Mouse (Mus musculus) cerebellum, adult 2 months (tissue): ENCODE results near the gene Ccdc57. TPM values are rescaled to one million over a fixed set of nuclear protein-coding genes. Genes with fewer than 3 reads are reported as not detected.
"Not testable (repeated sequence)": the region's sequence is repeated elsewhere in the genome, so short reads cannot be mapped to it uniquely, and the experiment has no call there.

Experiments used
- DNase-seq, 2 experiments: peaks; one replicate each; pipeline ENCODE4 v3.0.0; 2021
- H3K27ac ChIP-seq: fragments of 200-500 bp; 2 replicates; pipeline ENCODE4 v1.5.1; 2012; ENCODE audit warnings: low read length, control low read depth, inconsistent platforms; ENCODE audit not compliant: insufficient read depth
- H3K27me3 ChIP-seq: fragments of 200-500 bp; 2 replicates; pipeline ENCODE4 v1.6.1; 2012; ENCODE audit warnings: inconsistent platforms, mild to moderate bottlenecking, low read length, moderate library complexity; ENCODE audit not compliant: control insufficient read depth, insufficient read depth
- H3K4me1 ChIP-seq: fragments of 200-500 bp; 2 replicates; pipeline ENCODE4 v1.6.1; 2011; ENCODE audit warnings: low read length; ENCODE audit not compliant: control insufficient read depth, insufficient read depth
- H3K4me3 ChIP-seq: fragments of 200-500 bp; replicated peaks from 2 replicates; pipeline ENCODE3; 2011; ENCODE audit warnings: mild to moderate bottlenecking, low read depth, low read length, control low read depth; ENCODE audit not compliant: insufficient read depth
- CTCF ChIP-seq: fragments of 200-500 bp; IDR thresholded peaks from 2 replicates; pipeline ENCODE4 v1.5.1; 2011; ENCODE audit warnings: low read depth, mild to moderate bottlenecking, control low read depth, low read length, moderate library complexity, borderline replicate concordance; ENCODE audit not compliant: insufficient read depth
- POLR2A ChIP-seq: fragments of 200-500 bp; IDR thresholded peaks from 2 replicates; pipeline ENCODE4 v1.6.1; 2011; ENCODE audit warnings: low read length, control low read depth, borderline replicate concordance; ENCODE audit not compliant: insufficient read depth
- WGBS: fragments of 180-500 bp; shearing (Covaris S2); methylation state at CpG from one replicate; pipeline ENCODE4 v1.1.7; 2018; 5-methylcytosine and 5-hydroxymethylcytosine counted together
- polyA plus RNA-seq: library from polyadenylated mRNA; depleted of rRNA; stranded (reverse); fragments of >200 nt; gene quantifications from 2 replicates; pipeline ENCODE4 v1.2.3, GENCODE M21; 2012

Ccdc57 gene
- polyA plus RNA-seq, 1 experiment = 4.4 TPM

DNA sequence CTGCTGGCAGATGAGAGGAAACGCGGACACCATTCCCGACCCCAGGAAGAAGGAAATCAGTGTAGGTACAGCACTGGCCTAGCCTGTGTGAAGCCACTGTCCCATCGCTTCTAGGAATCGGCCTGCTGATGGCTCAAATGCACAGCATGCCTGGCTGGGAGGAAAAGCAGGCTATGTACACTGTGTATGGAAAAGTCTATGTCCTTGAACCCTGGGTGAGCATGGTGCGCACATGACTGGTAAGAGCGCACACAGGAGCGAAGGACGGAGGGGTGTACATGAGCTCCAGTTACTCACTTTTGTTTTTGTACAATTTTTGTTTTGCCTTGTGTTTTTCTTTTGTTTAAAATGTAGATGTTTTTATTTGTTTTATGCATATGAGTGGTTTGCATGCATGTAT lies 61.2 kb downstream of the Ccdc57 start:
- Histone ChIP-seq H3K27me3 (no peaks in the 10 kb centered on the region), H3K4me3 (no peak overlapping the region), H3K27ac (no peak overlapping the region), H3K4me1 (no peaks in the 10 kb centered on the region)
- no peak for DNase-seq
- 98% methylated on average over 9 of the region's 9 CpGs for WGBS
- no peak for TF ChIP-seq CTCF
- no peak for TF ChIP-seq POLR2A

DNA sequence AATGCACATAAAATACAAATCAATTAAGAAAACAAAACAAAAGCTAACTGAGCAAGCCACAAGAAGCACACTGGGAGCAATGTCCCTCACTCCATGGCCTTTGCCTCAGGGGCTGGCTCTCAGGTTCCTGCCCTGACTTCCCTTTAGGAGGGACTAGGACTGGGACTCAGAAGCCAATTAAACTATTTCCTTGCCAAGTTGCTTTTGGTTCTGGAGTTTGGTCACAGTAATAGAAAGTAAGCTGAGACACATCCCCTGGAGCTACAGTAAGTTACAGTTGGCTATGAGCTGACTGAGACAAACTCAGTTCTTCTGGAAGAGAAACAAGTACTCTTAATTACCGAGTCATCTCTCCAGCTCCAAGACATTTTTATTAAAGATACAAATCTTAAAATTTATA lies 66.9 kb downstream of the Ccdc57 start:
- Histone ChIP-seq H3K27me3 (no peaks in the 10 kb centered on the region), H3K27ac (no peak overlapping the region), H3K4me3 (no peak overlapping the region), H3K4me1 (no peaks in the 10 kb centered on the region)
- TF ChIP-seq CTCF = no peak
- DNase-seq = no peak
- 97% methylated on average over 1 of the region's 1 CpGs for WGBS

GRCm38 (mm10) chr11:120862819-120863218 lies 69.9 kb downstream of the Ccdc57 start:
- Histone ChIP-seq H3K4me3 (no peak overlapping the region), H3K4me1 (no peaks in the 10 kb centered on the region), H3K27ac (no peak overlapping the region), H3K27me3 (no peaks in the 10 kb centered on the region)
- 77% methylated on average over 10 of the region's 10 CpGs for WGBS
- TF ChIP-seq POLR2A = no peak
- TF ChIP-seq CTCF = no peak
- no peak for DNase-seq

GRCm38 (mm10) chr11:120855938-120856337 lies 76.7 kb downstream of the Ccdc57 start:
- WGBS = 97% methylated on average over 3 of the region's 3 CpGs
- H3K27me3 ChIP-seq, H3K4me1 ChIP-seq, H3K4me3 ChIP-seq, DNase-seq, H3K27ac ChIP-seq: not testable (repeated sequence)

DNA sequence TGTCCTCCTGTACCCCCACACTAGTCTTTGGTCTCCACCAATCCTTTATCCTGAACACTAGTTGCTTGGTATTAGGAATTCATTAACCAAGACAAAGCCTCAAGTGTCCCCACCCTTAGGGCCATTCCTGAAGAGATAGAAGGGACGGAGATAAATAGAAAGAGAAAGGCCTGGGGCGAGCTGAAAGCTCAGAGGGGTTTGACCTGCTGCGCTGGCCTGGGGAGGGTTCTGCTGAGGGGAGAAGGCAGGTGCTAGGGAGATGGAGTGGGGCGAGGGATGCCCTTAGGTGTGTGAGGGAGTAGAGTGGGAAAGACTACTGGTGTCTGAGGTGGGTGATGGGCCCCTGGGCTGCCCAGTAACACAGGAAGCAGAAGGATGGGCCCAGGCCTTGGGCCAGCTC lies 78.9 kb downstream of the Ccdc57 start:
- no peak overlapping the region for H3K27ac ChIP-seq
- no peak for DNase-seq
- H3K4me3 ChIP-seq = no peak overlapping the region
- H3K27me3 ChIP-seq = no peaks in the 10 kb centered on the region
- H3K4me1 ChIP-seq = no peaks in the 10 kb centered on the region
- TF ChIP-seq POLR2A (no peak), CTCF (no peak)
- WGBS = 96% methylated on average over 4 of the region's 4 CpGs

GRCm38 (mm10) chr11:120853158-120853557 lies 79.5 kb downstream of the Ccdc57 start:
- H3K27me3 ChIP-seq = no peaks in the 10 kb centered on the region
- TF ChIP-seq CTCF = no peak
- no peak for TF ChIP-seq POLR2A
- 99% methylated on average over 4 of the region's 4 CpGs for WGBS
- no peak overlapping the region for H3K4me3 ChIP-seq
- H3K4me1 ChIP-seq = no peaks in the 10 kb centered on the region
- DNase-seq = no peak
- H3K27ac ChIP-seq = no peak overlapping the region

GRCm38 (mm10) chr11:120852083-120852935 lies 80.4 kb downstream of the Ccdc57 start:
- 68% methylated on average over 11 of the region's 11 CpGs for WGBS
- no peak for TF ChIP-seq CTCF
- no peak for TF ChIP-seq POLR2A
- no peak overlapping the region for H3K4me3 ChIP-seq
- no peak overlapping the region for H3K27ac ChIP-seq
- no peaks in the 10 kb centered on the region for H3K27me3 ChIP-seq
- no peak for DNase-seq
- no peaks in the 10 kb centered on the region for H3K4me1 ChIP-seq

DNA sequence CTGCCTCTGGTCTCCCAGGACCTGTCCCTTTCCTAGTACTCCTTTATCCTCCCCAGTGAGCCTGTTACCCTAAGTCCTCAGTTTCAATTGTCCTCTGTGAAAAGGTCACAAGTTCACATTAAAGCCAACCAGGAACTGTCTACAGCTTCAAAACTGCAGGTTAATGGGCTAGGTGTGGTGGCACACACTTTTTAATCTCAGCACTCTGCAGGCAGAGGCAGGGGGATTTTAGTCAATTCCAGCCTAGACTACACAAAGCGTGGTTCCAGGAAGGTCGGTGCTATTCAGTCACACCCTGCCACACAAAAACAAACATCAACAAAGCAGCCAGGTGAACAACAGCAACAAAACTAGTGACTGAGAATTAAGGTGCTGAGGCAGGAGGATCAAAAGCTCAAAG lies 81.1 kb downstream of the Ccdc57 start:
- H3K4me1 ChIP-seq = no peaks in the 10 kb centered on the region
- H3K4me3 ChIP-seq = no peak overlapping the region
- H3K27ac ChIP-seq = no peak overlapping the region
- TF ChIP-seq CTCF (no peak), POLR2A (no peak)
- H3K27me3 ChIP-seq = no peaks in the 10 kb centered on the region
- DNase-seq = no peak
- 78% methylated on average over 2 of the region's 2 CpGs for WGBS
